Mouse (Mus musculus) kidney, adult 2 months (tissue): ENCODE results near the gene Zswim5.

Experiments
- CTCF ChIP-seq: fragments of 200-500 bp; conservative IDR thresholded peaks from 2 replicates; pipeline ENCODE4 v1.5.1; 2011; ENCODE audit warnings: low read depth, mild to moderate bottlenecking, control low read depth, low read length, moderate library complexity, mixed read lengths; ENCODE audit not compliant: insufficient read depth, insufficient read length
- POLR2A ChIP-seq: fragments of 200-500 bp; IDR thresholded peaks from one replicate; pipeline ENCODE4 v1.6.1; 2011; ENCODE audit warnings: low read depth, low read length, control low read depth

DNA sequence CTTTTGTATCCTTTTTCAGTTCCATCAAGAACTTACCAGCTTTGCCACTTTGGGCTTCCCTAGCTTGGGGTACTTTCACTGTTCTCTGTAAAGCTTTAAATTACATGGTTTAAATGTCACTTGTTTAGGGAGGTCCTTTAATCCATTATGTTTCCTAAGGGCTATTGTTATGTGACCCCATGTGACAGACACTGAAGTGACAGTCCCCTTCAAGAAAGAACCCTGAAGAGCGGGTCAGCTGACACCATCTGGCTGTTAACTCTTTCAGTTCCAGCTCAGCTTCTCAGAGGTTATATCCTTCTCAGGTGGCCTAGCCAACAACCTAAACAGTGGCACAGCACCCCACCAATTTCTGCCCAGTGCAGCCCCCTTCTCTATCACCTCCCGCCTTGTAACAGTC is 22.9 kb upstream of the Zswim5 start:
- TF ChIP-seq POLR2A (no peak), CTCF (no peak)
